Mouse (Mus musculus): ENCODE results near the gene Ddx39b. TPM values are rescaled to one million over a fixed set of nuclear protein-coding genes. Genes with fewer than 3 reads are reported as not detected.

Gene Ddx39b
- polyA plus RNA-seq, 2 experiments = 127 to 199 TPM

- ATAC-seq (ENCODE audit: insufficient read depth) (no peak), DNase-seq (ENCODE audit: low read depth in 3 of 3, low spot score in 3 of 3) (no peak)
- peaks cover 20 to 32% of the 10 kb centered on the region in 2 experiments for H3K4me1 ChIP-seq (replicated peaks; ENCODE audit: control insufficient read depth in 2 of 2, insufficient read depth in 2 of 2, low read length in 1 of 2)
- H3K4me3 ChIP-seq (ENCODE audit: insufficient read depth in 1 of 2, low read depth in 2 of 2, low read length in 2 of 2) = no peak overlapping the region
- H3K27me3 ChIP-seq (ENCODE audit: control insufficient read depth, insufficient read depth, low read length) = no peaks in the 10 kb centered on the region
- H3K27ac ChIP-seq = no peak overlapping the region
- no peaks in the 10 kb centered on the region for H3K9me3 ChIP-seq (ENCODE audit: control insufficient read depth, low read length)
- H3K36me3 ChIP-seq (replicated peaks; ENCODE audit: control insufficient read depth, insufficient read depth, low read depth) = peaks cover 70% of the 10 kb centered on the region
- no peak for TF ChIP-seq EP300 (IDR thresholded peaks at IDR 0.05; ENCODE audit: low read depth)
- no peak for TF ChIP-seq CTCF (IDR thresholded peaks at IDR 0.05; ENCODE audit: low read depth)
- 83% methylated on average over 2 of the region's 2 CpGs for WGBS (ENCODE audit: insufficient replicate concordance)
- H3K9ac ChIP-seq (replicated peaks) = 0 out of 2 replicates have a peak overlapping the region, but pooled peaks have one; percentile 2
- peak overlapping the region; percentile 97 for H3K4me2 ChIP-seq (ENCODE audit: low read depth)
These were observed 3.5 kb downstream of the Ddx39b start for GRCm38 (mm10) chr17:35244999-35245398.

GRCm38 (mm10) chr17:35245731-35246623 lies 4.4 kb downstream of the Ddx39b start:
- no peaks in the 10 kb centered on the region for H3K9me3 ChIP-seq (ENCODE audit: control insufficient read depth, low read length)
- DNase-seq (ENCODE audit: low read depth in 3 of 3, low spot score in 3 of 3) (no peak), ATAC-seq (ENCODE audit: insufficient read depth) (no peak)
- TF ChIP-seq EP300 (IDR thresholded peaks at IDR 0.05; ENCODE audit: low read depth) (no peak), CTCF (IDR thresholded peaks at IDR 0.05; ENCODE audit: low read depth) (peak; percentile 57)
- H3K36me3 ChIP-seq (replicated peaks; ENCODE audit: control insufficient read depth, insufficient read depth, low read depth) = peaks cover 78% of the 10 kb centered on the region
- WGBS (ENCODE audit: insufficient replicate concordance) = 71% methylated on average over 15 of the region's 15 CpGs
- no peak overlapping the region for H3K4me2 ChIP-seq (ENCODE audit: low read depth)
- H3K27ac ChIP-seq = no peak overlapping the region
- no peak overlapping the region for H3K4me3 ChIP-seq (ENCODE audit: insufficient read depth in 1 of 2, low read depth in 2 of 2, low read length in 2 of 2)
- H3K9ac ChIP-seq (replicated peaks) = no peak overlapping the region
- H3K4me1 ChIP-seq (replicated peaks; ENCODE audit: control insufficient read depth in 2 of 2, insufficient read depth in 2 of 2, low read length in 1 of 2) = peaks cover 13 to 22% of the 10 kb centered on the region in 2 experiments
- H3K27me3 ChIP-seq (ENCODE audit: control insufficient read depth, insufficient read depth, low read length) = no peaks in the 10 kb centered on the region

DNA sequence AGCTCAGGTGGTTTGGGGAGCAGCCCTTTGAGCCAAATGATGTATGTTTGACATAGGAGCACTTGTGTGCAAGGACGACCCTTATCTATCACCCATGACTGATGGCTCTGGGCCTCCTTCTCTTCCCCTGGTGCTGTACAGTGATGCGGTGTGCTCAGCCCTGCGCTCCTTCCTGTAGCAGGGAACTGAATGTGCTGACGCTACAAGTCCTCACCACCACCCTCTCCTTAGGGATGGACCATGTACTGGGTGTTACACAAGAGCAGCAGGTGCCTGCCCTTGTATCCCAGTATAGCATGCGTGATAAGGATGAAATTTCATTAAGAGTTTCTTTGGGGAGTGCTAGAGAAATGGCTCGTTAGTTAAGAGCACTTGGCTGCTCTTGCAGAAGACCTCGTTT lies 5.6 kb downstream of the Ddx39b start:
- no peaks in the 10 kb centered on the region for H3K9me3 ChIP-seq (ENCODE audit: control insufficient read depth, low read length)
- no peak overlapping the region for H3K9ac ChIP-seq (replicated peaks)
- TF ChIP-seq CTCF (IDR thresholded peaks at IDR 0.05; ENCODE audit: low read depth) = no peak
- TF ChIP-seq EP300 (IDR thresholded peaks at IDR 0.05; ENCODE audit: low read depth) = no peak
- DNase-seq (ENCODE audit: low read depth in 3 of 3, low spot score in 3 of 3) (no peak), ATAC-seq (ENCODE audit: insufficient read depth) (no peak)
- no peak overlapping the region for H3K4me2 ChIP-seq (ENCODE audit: low read depth)
- no peak overlapping the region for H3K4me3 ChIP-seq (ENCODE audit: insufficient read depth in 1 of 2, low read depth in 2 of 2, low read length in 2 of 2)
- peaks cover 87% of the 10 kb centered on the region for H3K36me3 ChIP-seq (replicated peaks; ENCODE audit: control insufficient read depth, insufficient read depth, low read depth)
- no peaks in the 10 kb centered on the region for H3K27me3 ChIP-seq (ENCODE audit: control insufficient read depth, insufficient read depth, low read length)
- H3K4me1 ChIP-seq (replicated peaks; ENCODE audit: control insufficient read depth in 2 of 2, insufficient read depth in 2 of 2, low read length in 1 of 2) = peaks cover 13 to 21% of the 10 kb centered on the region in 2 experiments
- WGBS (ENCODE audit: insufficient replicate concordance) = 78% methylated on average over 7 of the region's 7 CpGs
- no peak overlapping the region for H3K27ac ChIP-seq

DNA sequence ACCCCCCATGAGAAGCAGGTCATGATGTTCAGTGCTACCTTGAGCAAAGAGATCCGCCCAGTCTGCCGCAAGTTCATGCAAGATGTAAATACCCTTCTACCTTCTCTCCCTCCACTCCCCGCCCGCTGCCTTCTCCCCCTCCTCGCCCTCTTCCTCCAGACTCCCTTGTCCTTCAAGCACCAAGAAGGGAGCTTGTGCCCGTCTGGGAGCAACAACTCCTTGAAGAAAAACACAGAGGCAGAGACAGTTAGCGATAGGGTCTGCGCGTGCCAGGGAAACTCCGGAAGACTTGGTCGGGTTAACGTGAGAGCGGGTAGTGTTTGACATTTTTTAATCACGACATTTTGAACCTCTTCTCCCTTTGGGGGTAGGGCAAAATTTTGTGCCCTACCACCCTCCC lies 7.4 kb downstream of the Ddx39b start:
- Histone ChIP-seq H3K36me3 (replicated peaks; ENCODE audit: control insufficient read depth, insufficient read depth, low read depth) (peaks cover 95% of the 10 kb centered on the region), H3K4me2 (ENCODE audit: low read depth) (no peak overlapping the region), H3K27me3 (ENCODE audit: control insufficient read depth, insufficient read depth, low read length) (no peaks in the 10 kb centered on the region), H3K27ac (no peak overlapping the region), H3K9ac (replicated peaks) (no peak overlapping the region), H3K4me1 (replicated peaks; ENCODE audit: control insufficient read depth in 2 of 2, insufficient read depth in 2 of 2, low read length in 1 of 2) (peaks cover 5 to 12% of the 10 kb centered on the region in 2 experiments), H3K4me3 (ENCODE audit: insufficient read depth in 1 of 2, low read depth in 2 of 2, low read length in 2 of 2) (no peak overlapping the region), H3K9me3 (ENCODE audit: control insufficient read depth, low read length) (no peaks in the 10 kb centered on the region)
- DNase-seq (ENCODE audit: low read depth in 3 of 3, low spot score in 3 of 3) = no peak
- 90% methylated on average over 14 of the region's 14 CpGs for WGBS (ENCODE audit: insufficient replicate concordance)
- ATAC-seq (ENCODE audit: insufficient read depth) = no peak
- TF ChIP-seq CTCF (IDR thresholded peaks at IDR 0.05; ENCODE audit: low read depth) (no peak), EP300 (IDR thresholded peaks at IDR 0.05; ENCODE audit: low read depth) (no peak)

DNA sequence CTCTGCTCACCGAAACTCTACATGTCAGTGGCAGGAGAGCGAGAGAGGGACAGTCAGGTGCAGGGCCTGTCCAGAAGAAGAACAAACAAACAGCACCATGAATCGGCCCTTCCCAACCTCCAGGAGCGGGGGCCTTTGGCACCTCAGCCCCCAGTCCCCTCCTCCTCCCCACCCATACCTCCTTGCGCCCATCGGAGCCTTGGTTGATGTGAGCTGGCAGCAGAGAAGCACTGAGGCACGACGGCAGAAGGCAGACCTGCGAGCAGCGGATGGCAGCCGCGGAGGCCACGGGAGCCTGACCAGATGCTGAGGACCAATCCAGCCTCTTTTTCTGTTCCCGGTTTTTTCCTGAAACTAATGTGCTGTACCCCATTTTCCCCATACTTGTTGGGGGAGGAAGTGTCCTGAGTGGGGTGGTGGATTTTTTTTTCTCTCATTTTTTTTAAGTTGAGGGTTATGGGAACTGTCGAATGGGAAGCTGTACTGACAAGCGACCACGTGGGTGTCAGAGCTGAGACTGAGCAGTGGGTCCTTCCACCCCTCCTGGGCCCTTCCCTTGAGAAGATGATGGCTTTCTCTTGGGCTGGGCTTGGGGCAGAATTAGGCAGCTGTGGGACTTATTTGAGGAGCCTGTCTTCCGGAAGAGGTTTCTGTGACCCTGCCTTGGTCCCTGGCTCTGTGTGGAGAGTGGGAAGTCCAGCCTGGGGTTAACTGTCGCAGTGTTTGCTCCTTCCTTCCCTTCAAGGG lies 8.1 kb downstream of the Ddx39b start:
- peaks cover 89% of the 10 kb centered on the region for H3K36me3 ChIP-seq (replicated peaks; ENCODE audit: control insufficient read depth, insufficient read depth, low read depth)
- no peak overlapping the region for H3K4me2 ChIP-seq (ENCODE audit: low read depth)
- no peak for ATAC-seq (ENCODE audit: insufficient read depth)
- H3K9me3 ChIP-seq (ENCODE audit: control insufficient read depth, low read length) = no peaks in the 10 kb centered on the region
- peaks cover 0 to 6% of the 10 kb centered on the region in 2 experiments; a peak in 1 of 4 replicates for H3K4me1 ChIP-seq (replicated peaks; ENCODE audit: control insufficient read depth in 2 of 2, insufficient read depth in 2 of 2, low read length in 1 of 2)
- H3K27ac ChIP-seq = no peak overlapping the region
- no peak for DNase-seq (ENCODE audit: low read depth in 3 of 3, low spot score in 3 of 3)
- H3K27me3 ChIP-seq (ENCODE audit: control insufficient read depth, insufficient read depth, low read length) = no peaks in the 10 kb centered on the region
- no peak overlapping the region for H3K4me3 ChIP-seq (ENCODE audit: insufficient read depth in 1 of 2, low read depth in 2 of 2, low read length in 2 of 2)
- no peak for TF ChIP-seq EP300 (IDR thresholded peaks at IDR 0.05; ENCODE audit: low read depth)
- no peak for TF ChIP-seq CTCF (IDR thresholded peaks at IDR 0.05; ENCODE audit: low read depth)
- 86% methylated on average over 19 of the region's 19 CpGs for WGBS (ENCODE audit: insufficient replicate concordance)
- H3K9ac ChIP-seq (replicated peaks) = no peak overlapping the region
